Mouse (Mus musculus): ENCODE measurements around the gene Mipep. TPM values are rescaled to one million over a fixed set of nuclear protein-coding genes. Genes with fewer than 3 reads are reported as not detected.

The Mipep gene
- polyA plus RNA-seq, 1 experiment = 6.9 TPM

DNA sequence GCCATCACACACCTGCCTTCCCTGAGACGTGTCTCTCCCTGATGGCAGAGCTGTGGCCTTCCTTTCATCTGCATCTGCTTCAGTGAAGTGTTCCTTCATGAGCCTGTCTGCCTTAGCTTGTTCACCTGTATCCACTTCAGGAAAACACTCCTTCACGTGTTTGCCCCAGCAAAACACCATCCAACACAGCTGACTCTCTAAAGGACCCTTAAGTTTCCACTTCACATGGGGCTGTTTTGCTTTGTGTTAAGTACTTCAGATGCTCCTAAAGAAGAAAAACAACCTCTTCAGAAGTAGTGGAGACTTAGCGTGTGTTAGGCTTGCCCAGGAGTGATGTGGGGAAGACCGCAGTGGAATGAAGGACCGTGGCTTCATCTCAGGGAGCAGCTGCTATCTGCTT, 30.7 kb downstream of the Mipep start:
- Histone ChIP-seq H3K4me3 (ENCODE audit: insufficient read depth, low read length) (no peak overlapping the region), H3K4me1 (ENCODE audit: control insufficient read depth, insufficient read depth, low read length) (no peaks in the 10 kb centered on the region), H3K27ac (ENCODE audit: insufficient read depth, low read depth, low read length) (no peak overlapping the region)
- TF ChIP-seq POLR2A (IDR thresholded peaks at IDR 0.05; ENCODE audit: borderline replicate concordance, low read depth, low read length) = no peak
- no peak for TF ChIP-seq CTCF (IDR thresholded peaks at IDR 0.05; ENCODE audit: low read depth, low read length)

DNA sequence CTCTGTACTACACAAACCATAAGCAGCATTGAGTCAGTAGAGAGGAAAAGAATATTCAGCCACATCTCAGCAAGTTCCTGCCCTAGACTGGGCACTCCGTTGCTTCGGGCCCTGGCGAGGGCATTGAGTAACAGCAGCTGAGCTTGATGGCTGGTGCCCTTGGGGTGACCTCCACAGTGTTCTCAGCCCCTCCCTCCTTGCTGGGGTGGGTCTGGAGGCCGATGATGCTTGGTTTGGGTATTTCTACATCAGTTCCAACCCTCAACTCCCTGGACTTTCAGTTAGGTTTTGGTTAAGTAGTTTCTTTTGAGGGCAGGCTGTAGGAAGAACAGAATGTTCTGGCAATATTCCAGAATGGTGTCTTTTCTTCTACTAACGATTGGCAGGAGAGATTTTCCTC, 33.7 kb downstream of the Mipep start:
- Histone ChIP-seq H3K4me3 (ENCODE audit: insufficient read depth, low read length) (no peak overlapping the region), H3K27ac (ENCODE audit: insufficient read depth, low read depth, low read length) (no peak overlapping the region), H3K4me1 (ENCODE audit: control insufficient read depth, insufficient read depth, low read length) (no peaks in the 10 kb centered on the region)
- no peak for TF ChIP-seq CTCF (IDR thresholded peaks at IDR 0.05; ENCODE audit: low read depth, low read length)
- no peak for TF ChIP-seq POLR2A (IDR thresholded peaks at IDR 0.05; ENCODE audit: borderline replicate concordance, low read depth, low read length)

DNA sequence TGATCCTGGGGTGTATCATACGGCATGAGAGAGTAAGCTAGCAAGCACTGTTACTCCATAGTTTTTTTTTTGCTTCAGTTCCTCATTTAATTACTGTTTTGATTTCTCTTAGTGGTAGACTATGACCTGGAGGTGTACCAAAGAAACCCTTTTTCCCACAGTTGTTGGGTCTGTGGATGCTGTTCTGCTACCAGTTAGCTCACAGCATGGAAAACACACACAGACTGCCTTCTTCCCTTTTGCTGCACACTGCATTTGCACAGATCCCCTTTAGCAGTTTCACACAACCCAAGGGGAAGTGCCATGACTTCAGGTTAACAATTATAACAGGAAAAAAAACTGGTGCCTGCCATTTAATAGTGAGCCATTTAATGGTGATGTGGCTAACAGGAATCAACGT, 45.7 kb downstream of the Mipep start:
- Histone ChIP-seq H3K27ac (ENCODE audit: insufficient read depth, low read depth, low read length) (no peak overlapping the region), H3K4me3 (ENCODE audit: insufficient read depth, low read length) (no peak overlapping the region), H3K4me1 (ENCODE audit: control insufficient read depth, insufficient read depth, low read length) (peaks cover 21% of the 10 kb centered on the region)
- no peak for TF ChIP-seq CTCF (IDR thresholded peaks at IDR 0.05; ENCODE audit: low read depth, low read length)
- TF ChIP-seq POLR2A (IDR thresholded peaks at IDR 0.05; ENCODE audit: borderline replicate concordance, low read depth, low read length) = no peak

DNA sequence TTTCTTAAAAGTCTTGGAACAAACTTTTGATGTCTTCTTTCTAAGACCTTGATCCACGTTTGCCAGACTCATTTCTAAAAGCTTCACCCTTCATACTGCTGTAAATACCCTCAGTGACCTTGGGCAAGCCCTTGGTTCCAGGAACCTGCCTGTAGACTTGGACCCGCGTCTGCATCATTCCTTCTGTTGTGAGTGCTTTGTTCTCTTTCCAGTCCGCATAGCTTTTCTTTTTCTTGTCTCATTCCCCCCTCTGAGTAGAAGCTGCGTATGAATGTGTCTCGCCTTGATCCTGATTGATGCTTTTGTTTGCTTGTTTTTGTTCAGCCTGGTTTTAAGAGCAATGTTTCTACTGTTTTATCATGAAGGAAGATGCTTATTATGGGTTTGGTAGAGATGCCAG, 52.3 kb downstream of the Mipep start:
- no peaks in the 10 kb centered on the region for H3K4me1 ChIP-seq (ENCODE audit: control insufficient read depth, insufficient read depth, low read length)
- H3K27ac ChIP-seq (ENCODE audit: insufficient read depth, low read depth, low read length) = no peak overlapping the region
- TF ChIP-seq CTCF (IDR thresholded peaks at IDR 0.05; ENCODE audit: low read depth, low read length) (no peak), POLR2A (IDR thresholded peaks at IDR 0.05; ENCODE audit: borderline replicate concordance, low read depth, low read length) (no peak)
- no peak overlapping the region for H3K4me3 ChIP-seq (ENCODE audit: insufficient read depth, low read length)

DNA sequence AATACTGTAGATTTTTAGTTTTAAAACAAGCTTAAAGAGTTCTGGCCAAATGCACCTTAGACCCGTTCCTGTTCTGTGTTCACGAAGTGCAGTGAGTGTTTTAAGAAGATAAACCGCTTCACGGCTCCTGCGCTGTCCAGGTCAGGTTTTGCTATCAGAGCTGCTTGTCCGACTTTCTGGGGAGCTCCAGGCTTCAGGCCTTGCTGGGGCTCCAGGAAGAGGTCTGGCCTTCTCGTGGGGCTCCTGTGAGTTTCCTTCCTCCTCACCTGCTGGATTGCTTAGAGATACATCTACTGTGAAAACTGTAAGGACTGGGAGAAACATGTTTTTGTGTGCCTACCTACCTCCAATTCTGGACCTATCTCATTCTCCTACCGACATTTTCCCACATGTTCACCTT, 55.3 kb downstream of the Mipep start:
- Histone ChIP-seq H3K27ac (ENCODE audit: insufficient read depth, low read depth, low read length) (no peak overlapping the region), H3K4me1 (ENCODE audit: control insufficient read depth, insufficient read depth, low read length) (no peaks in the 10 kb centered on the region), H3K4me3 (ENCODE audit: insufficient read depth, low read length) (no peak overlapping the region)
- TF ChIP-seq CTCF (IDR thresholded peaks at IDR 0.05; ENCODE audit: low read depth, low read length) (no peak), POLR2A (IDR thresholded peaks at IDR 0.05; ENCODE audit: borderline replicate concordance, low read depth, low read length) (no peak)

DNA sequence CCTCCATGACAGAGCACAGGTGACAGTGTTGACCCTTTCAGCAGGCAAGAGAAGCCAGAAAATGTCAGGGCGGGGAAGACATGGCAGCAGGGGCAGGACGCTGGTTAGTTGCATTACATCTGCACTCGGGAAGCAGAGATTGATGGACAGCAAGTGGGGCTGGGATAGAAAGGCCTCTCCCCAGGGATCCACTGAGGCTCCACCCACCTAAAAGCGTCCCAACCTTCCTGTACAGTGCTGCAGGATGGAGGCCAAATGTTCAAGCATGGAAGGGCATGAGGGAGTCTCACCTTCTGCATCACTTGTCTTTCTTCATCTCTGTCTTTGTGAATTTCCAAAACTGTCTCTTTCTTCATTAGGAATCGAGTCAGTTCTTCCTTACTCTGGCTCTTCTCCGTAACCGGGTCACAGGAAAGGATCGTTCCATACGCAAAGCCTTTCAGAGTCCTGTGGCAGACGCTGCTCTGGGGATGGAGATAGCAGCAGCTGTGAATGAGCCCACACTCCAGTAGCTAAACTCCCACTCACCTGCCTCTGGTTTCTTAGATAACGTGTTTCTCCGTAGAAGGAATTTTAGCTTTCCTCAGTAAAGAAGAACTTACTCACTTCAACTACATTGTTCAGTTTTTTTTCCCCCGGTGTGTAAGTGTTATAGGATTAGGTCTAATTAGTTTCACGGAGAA, 57.7 kb downstream of the Mipep start:
- TF ChIP-seq CTCF (IDR thresholded peaks at IDR 0.05; ENCODE audit: low read depth, low read length) (no peak), POLR2A (IDR thresholded peaks at IDR 0.05; ENCODE audit: borderline replicate concordance, low read depth, low read length) (no peak)
- Histone ChIP-seq H3K27ac (ENCODE audit: insufficient read depth, low read depth, low read length) (no peak overlapping the region), H3K4me1 (ENCODE audit: control insufficient read depth, insufficient read depth, low read length) (no peaks in the 10 kb centered on the region), H3K4me3 (ENCODE audit: insufficient read depth, low read length) (no peak overlapping the region)

DNA sequence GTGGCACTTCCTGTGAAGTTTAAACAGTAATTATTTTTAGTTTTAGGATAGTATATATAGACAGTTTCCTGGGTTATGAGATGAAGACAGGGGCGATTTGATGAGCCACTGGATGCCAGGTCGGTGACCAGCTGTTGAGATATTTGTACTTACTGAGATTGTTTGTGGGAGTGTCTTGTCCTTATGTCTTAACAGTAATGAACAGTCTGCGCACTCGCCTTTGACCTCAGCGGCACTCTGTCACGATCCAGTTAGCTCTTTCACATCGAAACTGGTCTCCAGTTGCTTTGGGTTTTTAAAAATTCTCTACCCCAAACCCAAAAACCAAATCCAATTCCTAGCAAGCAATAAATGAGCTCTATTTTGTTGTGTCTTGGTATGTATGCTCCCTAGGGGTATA, 59.2 kb downstream of the Mipep start:
- no peak overlapping the region for H3K4me3 ChIP-seq (ENCODE audit: insufficient read depth, low read length)
- no peak overlapping the region for H3K27ac ChIP-seq (ENCODE audit: insufficient read depth, low read depth, low read length)
- no peak for TF ChIP-seq CTCF (IDR thresholded peaks at IDR 0.05; ENCODE audit: low read depth, low read length)
- no peak for TF ChIP-seq POLR2A (IDR thresholded peaks at IDR 0.05; ENCODE audit: borderline replicate concordance, low read depth, low read length)
- no peaks in the 10 kb centered on the region for H3K4me1 ChIP-seq (ENCODE audit: control insufficient read depth, insufficient read depth, low read length)

DNA sequence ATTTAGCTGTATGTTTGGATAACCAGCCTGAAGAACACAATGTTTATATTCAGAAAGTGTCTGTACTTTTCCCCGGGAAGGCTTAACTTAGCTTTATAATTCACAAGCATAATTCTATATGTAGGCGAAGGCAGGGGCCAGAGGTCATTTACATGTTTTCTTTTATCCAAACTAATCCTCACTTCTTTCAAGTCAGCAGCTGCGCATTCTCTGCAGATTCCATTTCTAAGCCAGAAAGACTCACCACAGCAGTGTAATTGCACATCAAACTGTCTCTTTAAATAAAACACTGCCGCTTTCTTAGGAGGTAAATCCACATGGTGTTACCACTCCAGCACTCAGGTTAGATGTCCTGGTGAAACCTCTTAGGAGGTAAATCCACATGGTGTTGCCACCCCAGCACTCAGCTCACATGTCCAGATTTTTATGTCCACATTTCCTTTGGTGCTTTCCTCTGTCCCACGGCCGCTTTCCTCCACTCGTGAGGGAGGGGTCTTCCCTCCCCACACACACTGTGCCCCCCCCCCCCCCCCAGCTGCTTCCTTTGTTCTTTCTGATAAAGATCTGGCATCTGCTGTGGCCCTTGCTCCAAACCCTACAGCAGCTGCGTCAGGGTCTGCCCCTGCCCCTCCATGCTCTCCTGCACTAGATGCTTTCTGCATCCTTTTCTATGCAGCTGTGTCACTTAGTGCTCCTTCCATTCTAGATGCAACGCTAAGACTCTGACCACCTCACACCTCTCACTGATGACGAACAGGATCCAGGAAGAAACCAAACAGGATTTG, 61.1 kb downstream of the Mipep start:
- TF ChIP-seq CTCF (IDR thresholded peaks at IDR 0.05; ENCODE audit: low read depth, low read length) = no peak
- TF ChIP-seq POLR2A (IDR thresholded peaks at IDR 0.05; ENCODE audit: borderline replicate concordance, low read depth, low read length) = no peak
- H3K4me1 ChIP-seq (ENCODE audit: control insufficient read depth, insufficient read depth, low read length) = no peaks in the 10 kb centered on the region
- H3K27ac ChIP-seq (ENCODE audit: insufficient read depth, low read depth, low read length) = no peak overlapping the region

DNA sequence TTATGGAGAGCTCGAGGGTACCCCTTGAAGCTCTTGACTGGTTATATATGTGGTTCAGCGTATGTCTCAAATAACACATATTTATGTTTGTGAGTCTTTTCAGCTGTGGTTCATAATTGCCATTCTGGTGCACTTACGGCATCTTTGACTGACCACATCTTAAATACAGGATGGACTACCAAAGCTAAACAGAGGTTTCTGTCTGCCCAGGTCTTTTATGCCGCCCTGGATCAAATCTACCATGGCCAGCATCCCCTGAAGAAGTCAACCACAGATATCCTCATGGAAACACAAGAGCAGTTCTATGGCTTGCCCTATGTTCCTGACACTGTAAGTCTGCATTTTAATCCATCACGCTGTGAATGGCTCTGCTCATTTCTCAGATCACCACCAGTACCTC, 61.8 kb downstream of the Mipep start:
- no peak overlapping the region for H3K27ac ChIP-seq (ENCODE audit: insufficient read depth, low read depth, low read length)
- H3K4me3 ChIP-seq (ENCODE audit: insufficient read depth, low read length) = no peak overlapping the region

More for the DNA sequence above, 61.1 kb downstream of the Mipep start:
- H3K4me3 ChIP-seq (ENCODE audit: insufficient read depth, low read length) = no peak overlapping the region

DNA sequence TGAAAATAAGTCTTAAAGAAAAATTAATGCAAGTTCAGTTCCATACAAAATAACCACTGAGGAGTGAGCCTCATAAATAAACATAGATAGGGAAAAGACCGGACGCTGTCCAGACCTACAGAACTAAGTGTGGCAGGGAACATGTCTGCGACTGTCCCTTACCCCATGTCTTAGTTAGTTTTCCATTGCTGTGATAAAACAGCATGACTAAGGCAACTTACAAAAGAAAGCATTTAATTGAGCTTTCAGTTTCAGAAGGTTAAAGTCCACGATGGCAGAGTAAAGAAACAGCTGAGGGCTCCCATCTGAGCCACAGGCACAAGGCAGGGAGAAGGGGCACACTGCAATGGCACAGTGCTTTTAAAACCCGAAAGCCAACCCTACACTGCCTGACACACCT, 63.8 kb downstream of the Mipep start:
- TF ChIP-seq POLR2A (IDR thresholded peaks at IDR 0.05; ENCODE audit: borderline replicate concordance, low read depth, low read length) (no peak), CTCF (IDR thresholded peaks at IDR 0.05; ENCODE audit: low read depth, low read length) (no peak)
- Histone ChIP-seq H3K4me1 (ENCODE audit: control insufficient read depth, insufficient read depth, low read length) (no peaks in the 10 kb centered on the region), H3K4me3 (ENCODE audit: insufficient read depth, low read length) (no peak overlapping the region)

More for the DNA sequence above, 61.8 kb downstream of the Mipep start:
- no peak for TF ChIP-seq POLR2A (IDR thresholded peaks at IDR 0.05; ENCODE audit: borderline replicate concordance, low read depth, low read length)
- no peak for TF ChIP-seq CTCF (IDR thresholded peaks at IDR 0.05; ENCODE audit: low read depth, low read length)
- no peaks in the 10 kb centered on the region for H3K4me1 ChIP-seq (ENCODE audit: control insufficient read depth, insufficient read depth, low read length)

More for the DNA sequence above, 63.8 kb downstream of the Mipep start:
- H3K27ac ChIP-seq (ENCODE audit: insufficient read depth, low read depth, low read length) = no peak overlapping the region

Measured in bone marrow macrophage, adult 2 months (primary cell).